Mouse (Mus musculus): ENCODE data around the gene Prtn3. TPM values are rescaled to one million over a fixed set of nuclear protein-coding genes. Genes with fewer than 3 reads are reported as not detected.
A peak's percentile ranks its signal among the peaks of the same experiment; 100 is the strongest.

The Prtn3 gene
- polyA plus RNA-seq, 1 experiment from 2014 or later, result 5.6 TPM

DNA sequence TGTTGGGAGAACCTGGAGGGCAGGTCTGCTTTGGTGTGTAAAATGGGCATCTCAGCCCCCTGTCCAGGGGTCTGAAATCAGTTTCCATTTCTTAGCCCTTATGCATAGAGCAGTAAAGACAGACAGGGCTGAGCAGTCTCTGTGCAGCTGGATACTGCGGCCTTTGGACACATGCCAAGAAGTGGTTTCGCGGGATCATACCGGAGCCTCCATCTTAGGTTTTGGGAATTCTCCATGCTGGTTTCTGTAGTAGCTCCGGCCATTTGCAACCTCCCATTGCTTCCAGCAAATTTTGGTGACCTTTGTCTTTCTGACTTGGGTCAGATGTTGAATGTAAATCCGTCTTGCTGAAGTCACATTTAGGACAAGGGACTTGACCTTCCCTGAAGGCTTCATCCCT lies 30.8 kb upstream of the Prtn3 start:
- peaks cover 30% of the 10 kb centered on the region for H3K4me1 ChIP-seq
- WGBS, result 36% methylated on average over 6 of the region's 6 CpGs
- no peak overlapping the region for H3K9ac ChIP-seq
- ATAC-seq (ENCODE audit: insufficient number of reproducible peaks, low FRiP score, low TSS enrichment, low read depth), result no peak
- H3K4me2 ChIP-seq (replicated peaks), result no peak overlapping the region
- no peak overlapping the region for H3K4me3 ChIP-seq (replicated peaks)
- H3K36me3 ChIP-seq, result no peaks in the 10 kb centered on the region
- H3K27me3 ChIP-seq, result no peaks in the 10 kb centered on the region
- no peaks in the 10 kb centered on the region for H3K9me3 ChIP-seq (replicated peaks)
- no peak overlapping the region for H3K27ac ChIP-seq (replicated peaks)

DNA sequence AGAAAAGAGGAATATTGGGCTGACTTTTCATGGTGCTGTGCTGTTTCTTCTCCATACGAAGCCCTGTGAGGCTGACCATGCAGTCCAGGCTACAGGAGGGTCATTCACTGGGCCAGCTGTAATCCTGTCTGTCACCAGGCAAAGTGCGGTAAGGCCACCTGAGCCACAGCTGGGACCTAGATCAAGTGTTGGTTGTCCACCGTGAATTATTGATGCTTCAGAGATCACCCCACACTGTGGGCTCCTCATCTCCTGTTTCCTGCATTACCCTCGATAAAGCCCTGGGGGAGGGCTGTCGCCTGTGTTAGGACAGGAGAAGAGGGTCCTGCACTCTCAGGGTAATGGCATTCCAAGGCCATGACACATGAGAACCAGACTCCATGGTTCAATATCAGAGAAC lies 27.7 kb upstream of the Prtn3 start:
- Histone ChIP-seq H3K27me3 (no peaks in the 10 kb centered on the region), H3K4me3 (replicated peaks) (no peak overlapping the region), H3K9ac (no peak overlapping the region), H3K4me2 (replicated peaks) (no peak overlapping the region), H3K9me3 (replicated peaks) (no peaks in the 10 kb centered on the region), H3K36me3 (no peaks in the 10 kb centered on the region), H3K4me1 (peaks cover 26% of the 10 kb centered on the region), H3K27ac (replicated peaks) (no peak overlapping the region)
- WGBS, result 54% methylated on average over 5 of the region's 5 CpGs
- no peak for ATAC-seq (ENCODE audit: insufficient number of reproducible peaks, low FRiP score, low TSS enrichment, low read depth)

DNA sequence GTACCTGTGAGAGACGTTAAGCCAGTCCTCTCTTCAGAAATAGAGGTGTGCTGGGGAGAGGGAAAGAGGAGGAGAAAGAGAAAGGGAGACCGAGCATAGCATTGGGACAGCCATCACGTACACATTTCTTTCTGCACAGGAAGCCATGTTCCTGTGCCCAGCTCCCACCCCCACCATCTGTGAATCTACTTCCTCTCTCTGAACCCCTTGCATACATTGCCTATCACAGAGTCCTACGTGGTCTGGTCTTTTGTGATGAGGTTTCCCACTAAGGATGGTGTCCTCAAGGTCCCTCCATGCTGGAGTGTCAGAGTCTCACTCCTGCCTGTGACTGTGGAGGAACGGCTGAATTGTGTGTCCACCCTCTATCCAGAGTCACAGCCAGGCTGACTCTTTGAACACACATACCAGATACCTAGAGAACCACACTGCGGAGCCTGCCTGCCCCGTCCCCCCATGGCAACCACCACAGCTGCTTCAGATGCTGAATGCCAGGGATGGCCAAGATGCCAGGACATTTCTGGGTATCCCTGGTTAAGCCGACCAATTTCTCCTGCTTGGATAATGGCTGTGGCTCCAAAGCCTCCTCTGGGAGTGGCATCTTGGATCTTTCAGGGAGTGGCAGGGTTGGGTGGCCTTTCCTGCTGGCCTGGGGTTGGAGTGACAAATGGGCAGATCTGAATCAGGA lies 24.2 kb upstream of the Prtn3 start:
- WGBS, result 79% methylated on average over 8 of the region's 8 CpGs
- H3K27me3 ChIP-seq, result no peaks in the 10 kb centered on the region
- no peak for ATAC-seq (ENCODE audit: insufficient number of reproducible peaks, low FRiP score, low TSS enrichment, low read depth)
- H3K9ac ChIP-seq, result no peak overlapping the region
- no peaks in the 10 kb centered on the region for H3K36me3 ChIP-seq
- peak overlapping the region; percentile 41; the same call in 1 of the 2 replicates for H3K27ac ChIP-seq (replicated peaks)
- peaks cover 29% of the 10 kb centered on the region for H3K4me1 ChIP-seq
- H3K4me3 ChIP-seq (replicated peaks), result no peak overlapping the region
- H3K4me2 ChIP-seq (replicated peaks), result no peak overlapping the region
- no peaks in the 10 kb centered on the region for H3K9me3 ChIP-seq (replicated peaks)

DNA sequence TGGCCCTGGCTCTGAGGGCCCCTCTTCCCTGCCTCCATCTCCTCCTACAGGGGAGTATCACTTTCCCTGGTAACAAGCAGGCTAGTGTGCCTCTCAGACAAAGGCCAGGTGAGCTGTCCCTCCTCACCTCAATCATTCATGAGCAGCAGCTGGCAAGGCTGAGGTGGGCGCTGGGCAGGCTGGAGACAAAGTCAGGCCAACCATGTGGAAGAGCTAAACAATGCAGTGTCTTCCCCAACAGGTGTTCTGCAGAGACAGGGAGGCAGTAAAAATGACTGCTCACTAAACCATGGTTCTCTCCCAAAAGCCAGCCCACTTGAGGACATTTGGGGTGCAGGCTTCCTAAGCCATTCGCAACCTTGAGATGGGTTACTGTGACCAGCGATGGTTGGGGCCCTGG lies 22.6 kb upstream of the Prtn3 start:
- Histone ChIP-seq H3K9ac (no peak overlapping the region), H3K27me3 (no peaks in the 10 kb centered on the region), H3K4me3 (replicated peaks) (0 out of 2 replicates have a peak overlapping the region, but pooled peaks have one; percentile 97), H3K4me2 (replicated peaks) (peak overlapping the region; percentile 71), H3K36me3 (peaks cover 4% of the 10 kb centered on the region; the same call in 1 of the 2 replicates), H3K4me1 (peaks cover 38% of the 10 kb centered on the region), H3K27ac (replicated peaks) (peak overlapping the region; percentile 100), H3K9me3 (replicated peaks) (no peaks in the 10 kb centered on the region)
- 53% methylated on average over 3 of the region's 3 CpGs for WGBS
- ATAC-seq (ENCODE audit: insufficient number of reproducible peaks, low FRiP score, low TSS enrichment, low read depth), result no peak

DNA sequence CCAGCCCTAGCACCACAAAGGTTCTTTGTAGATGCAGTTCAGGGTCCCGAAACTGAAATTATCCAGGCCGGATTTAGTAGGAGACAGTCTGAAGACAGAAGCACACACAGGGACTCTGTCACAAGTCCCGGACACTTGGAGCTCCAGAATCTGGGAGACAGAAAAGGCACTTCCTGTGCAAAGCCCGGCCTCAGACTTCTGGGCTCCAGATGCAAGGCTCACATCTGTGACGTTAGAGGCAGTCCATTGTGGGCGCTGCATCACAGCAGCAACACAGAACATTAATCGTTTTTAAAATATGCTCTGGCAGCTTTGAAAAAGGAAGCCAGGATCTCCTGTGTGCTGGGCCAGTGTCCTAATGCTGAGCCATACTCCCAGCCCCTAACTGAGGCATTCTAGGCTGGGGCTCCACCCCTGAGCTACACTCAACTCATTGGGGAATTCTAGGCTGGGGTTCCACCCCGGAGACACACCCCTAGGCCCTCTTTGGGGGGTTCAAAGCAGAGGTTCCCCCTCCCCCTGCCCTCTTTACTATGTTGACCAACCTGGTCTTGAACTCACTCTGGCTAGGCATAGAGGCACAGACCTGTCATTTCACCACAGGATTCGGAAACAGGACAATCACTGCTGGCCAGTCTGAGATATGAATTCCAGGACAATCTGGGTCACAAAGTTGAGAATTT lies 22.0 kb upstream of the Prtn3 start:
- Histone ChIP-seq H3K4me2 (replicated peaks) (peak overlapping the region; percentile 71), H3K4me1 (peaks cover 44% of the 10 kb centered on the region), H3K4me3 (replicated peaks) (peak overlapping the region; percentile 97), H3K9me3 (replicated peaks) (no peaks in the 10 kb centered on the region), H3K27ac (replicated peaks) (peak overlapping the region; percentile 100), H3K36me3 (peaks cover 10% of the 10 kb centered on the region; the same call in 1 of the 2 replicates), H3K9ac (no peak overlapping the region), H3K27me3 (no peaks in the 10 kb centered on the region)
- ATAC-seq (ENCODE audit: insufficient number of reproducible peaks, low FRiP score, low TSS enrichment, low read depth), result no peak
- WGBS, result 29% methylated on average over 9 of the region's 9 CpGs

DNA sequence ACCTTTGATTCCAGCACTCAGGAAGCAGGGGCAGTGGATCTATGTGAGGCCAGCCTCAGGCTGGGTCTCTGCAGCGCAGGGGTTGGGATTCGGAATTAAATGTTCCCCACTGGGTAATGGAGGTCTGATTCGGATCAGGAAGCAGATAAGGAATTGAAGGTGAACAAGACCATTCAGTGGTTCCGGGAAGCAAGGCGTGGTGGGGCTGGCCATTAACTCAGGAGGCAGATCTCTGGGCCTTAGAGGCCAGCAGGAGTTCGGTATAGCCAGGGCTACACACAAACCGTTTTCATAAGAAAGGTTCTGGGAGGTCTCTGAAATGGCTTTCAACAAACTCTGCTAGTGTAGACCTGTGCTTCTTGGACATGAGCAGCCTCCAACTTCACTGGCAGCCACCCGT lies 21.4 kb upstream of the Prtn3 start:
- peak overlapping the region; percentile 100 for H3K27ac ChIP-seq (replicated peaks)
- 17% methylated on average over 8 of the region's 8 CpGs for WGBS
- H3K9ac ChIP-seq, result no peak overlapping the region
- no peaks in the 10 kb centered on the region for H3K9me3 ChIP-seq (replicated peaks)
- H3K36me3 ChIP-seq, result peaks cover 13% of the 10 kb centered on the region; the same call in 1 of the 2 replicates
- H3K27me3 ChIP-seq, result no peaks in the 10 kb centered on the region
- peak overlapping the region; percentile 71 for H3K4me2 ChIP-seq (replicated peaks)
- ATAC-seq (ENCODE audit: insufficient number of reproducible peaks, low FRiP score, low TSS enrichment, low read depth), result no peak
- peaks cover 49% of the 10 kb centered on the region for H3K4me1 ChIP-seq
- H3K4me3 ChIP-seq (replicated peaks), result peak overlapping the region; percentile 97

DNA sequence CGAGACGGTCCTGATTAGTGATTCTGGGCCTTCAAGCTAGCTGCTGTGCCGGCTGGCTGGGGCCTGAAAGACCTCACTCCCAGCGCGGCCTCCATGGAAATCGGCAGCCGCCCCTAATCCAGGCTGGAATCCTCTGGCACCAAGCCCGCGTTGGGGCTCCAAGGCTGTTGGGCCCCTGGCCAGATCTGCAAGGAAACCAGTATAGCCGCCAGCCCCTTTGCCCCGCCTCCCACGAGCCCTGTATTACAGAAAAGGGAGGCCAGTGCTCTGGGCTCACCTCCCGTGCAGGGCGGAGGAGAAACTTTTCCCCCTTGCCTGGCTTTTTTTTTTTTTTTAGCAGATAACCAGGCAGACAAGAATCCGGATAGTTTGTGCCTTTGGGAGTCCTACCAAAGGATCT lies 20.9 kb upstream of the Prtn3 start:
- peak overlapping the region; percentile 39 for H3K9ac ChIP-seq
- H3K9me3 ChIP-seq (replicated peaks), result no peaks in the 10 kb centered on the region
- H3K27ac ChIP-seq (replicated peaks), result peak overlapping the region; percentile 100
- WGBS, result 0% methylated on average over 15 of the region's 15 CpGs
- H3K4me2 ChIP-seq (replicated peaks), result peak overlapping the region; percentile 71
- H3K4me1 ChIP-seq, result peaks cover 55% of the 10 kb centered on the region
- ATAC-seq (ENCODE audit: insufficient number of reproducible peaks, low FRiP score, low TSS enrichment, low read depth), result peak; percentile 75
- peaks cover 13% of the 10 kb centered on the region; the same call in 1 of the 2 replicates for H3K36me3 ChIP-seq
- H3K27me3 ChIP-seq, result no peaks in the 10 kb centered on the region
- H3K4me3 ChIP-seq (replicated peaks), result peak overlapping the region; percentile 97

DNA sequence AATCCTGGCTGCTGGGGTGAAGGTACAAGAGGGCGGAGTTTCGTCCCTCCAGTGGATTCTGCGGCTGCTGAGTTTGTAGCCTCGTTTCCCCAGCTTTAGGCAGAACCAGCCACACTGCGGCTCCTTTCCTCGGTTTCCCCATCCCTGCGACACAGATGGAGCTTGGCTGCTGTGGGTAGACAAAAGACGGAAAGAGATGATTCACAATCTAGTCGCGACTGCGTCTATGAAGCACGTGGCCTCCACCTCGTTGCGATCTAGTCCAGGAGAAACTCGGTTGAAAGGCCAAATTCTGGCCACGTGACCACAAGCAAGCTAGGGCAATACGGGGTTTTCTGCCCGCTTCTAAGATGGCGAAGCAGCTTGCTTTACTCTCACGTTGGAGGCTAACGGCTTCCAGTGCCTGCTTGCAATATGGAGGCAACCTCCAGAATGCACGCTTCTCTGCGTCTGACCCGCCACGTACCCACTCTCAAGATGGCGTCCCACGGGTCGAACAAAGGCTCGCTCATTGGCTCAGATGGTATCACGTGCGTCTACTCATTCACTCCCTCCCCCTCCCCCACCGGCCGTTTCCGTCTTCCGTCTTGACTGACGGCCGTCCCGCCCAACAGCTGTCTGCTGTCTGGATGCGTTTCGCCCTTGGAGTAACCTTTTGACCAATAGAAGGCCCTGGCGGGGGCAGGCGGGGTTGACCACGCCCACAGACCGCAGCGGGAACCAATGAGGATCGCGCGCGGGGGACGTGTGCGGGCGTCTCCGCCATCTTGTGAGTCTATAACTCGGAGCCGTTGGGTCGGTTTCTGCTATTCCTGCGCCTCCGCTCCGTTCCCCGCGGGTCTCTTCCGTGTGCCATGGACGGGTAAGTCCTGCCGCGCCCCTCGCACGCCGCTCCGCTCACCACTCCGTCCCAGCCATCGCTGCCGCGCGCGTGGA lies 20.1 kb upstream of the Prtn3 start, which contains the start of gene Ptbp1:
Ptbp1 (plus strand) TSS at position 568 of the 936 bp plus-strand sequence.
- peak within 1 kb of the TSS; percentile 91 for H3K4me2 ChIP-seq (replicated peaks)
- WGBS, result under 1% methylated on average over 75 of the region's 75 CpGs
- H3K27ac ChIP-seq (replicated peaks), result peak within 1 kb of the TSS; percentile 100
- no peaks in the 10 kb centered on the region for H3K27me3 ChIP-seq
- peak within 1 kb of the TSS; percentile 100 for H3K9ac ChIP-seq
- ATAC-seq (ENCODE audit: insufficient number of reproducible peaks, low FRiP score, low TSS enrichment, low read depth), result peak; percentile 92
- H3K9me3 ChIP-seq (replicated peaks), result no peaks in the 10 kb centered on the region
- peak within 1 kb of the TSS; percentile 97 for H3K4me3 ChIP-seq (replicated peaks)
- peaks cover 62% of the 10 kb centered on the region for H3K4me1 ChIP-seq
- peaks cover 20% of the 10 kb centered on the region for H3K36me3 ChIP-seq

DNA sequence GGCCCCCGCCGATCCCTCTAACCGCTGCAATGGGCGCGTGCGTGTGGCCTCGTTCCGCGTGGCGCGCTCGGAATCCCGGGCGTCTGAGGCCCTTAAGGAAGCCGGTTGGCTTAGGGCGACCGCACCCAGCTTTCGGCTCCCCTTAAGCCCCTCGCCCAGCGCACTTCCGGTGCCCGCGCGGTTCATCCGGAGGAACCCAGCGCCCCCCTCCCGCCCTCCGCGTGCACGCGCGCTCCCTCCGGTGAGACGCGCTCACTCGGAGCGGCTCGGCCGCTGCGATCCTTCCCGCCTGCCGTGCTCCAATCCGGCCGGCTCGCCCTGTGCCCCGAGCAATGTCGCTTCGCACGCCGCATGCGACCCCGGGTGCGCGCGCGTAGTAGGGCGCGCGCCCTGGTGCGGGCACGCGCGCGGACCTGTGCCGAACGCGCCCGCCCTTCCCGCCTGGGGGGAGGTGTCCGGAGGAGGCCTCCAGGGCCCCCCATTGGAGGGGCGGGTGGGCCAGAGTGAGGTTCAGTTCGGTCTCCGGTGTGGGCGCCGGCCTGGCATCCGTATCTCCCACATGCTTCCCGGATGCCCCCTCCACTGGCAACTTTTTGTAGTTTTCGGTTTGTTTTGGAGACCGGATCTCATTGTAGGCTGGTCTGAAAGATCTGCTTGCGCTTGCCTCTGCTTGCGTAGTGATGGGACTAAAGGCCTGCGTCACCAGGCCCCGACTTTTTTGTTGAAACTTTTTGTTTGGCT lies 19.3 kb upstream of the Prtn3 start:
- Histone ChIP-seq H3K27ac (replicated peaks) (peak overlapping the region; percentile 100), H3K4me2 (replicated peaks) (peak overlapping the region; percentile 91), H3K4me1 (peaks cover 71% of the 10 kb centered on the region), H3K36me3 (peaks cover 28% of the 10 kb centered on the region), H3K27me3 (no peaks in the 10 kb centered on the region), H3K4me3 (replicated peaks) (peak overlapping the region; percentile 97), H3K9ac (peak overlapping the region; percentile 100), H3K9me3 (replicated peaks) (no peaks in the 10 kb centered on the region)
- under 1% methylated on average over 83 of the region's 83 CpGs for WGBS
- ATAC-seq (ENCODE audit: insufficient number of reproducible peaks, low FRiP score, low TSS enrichment, low read depth), result peak; percentile 6; the same call in 1 of the 2 replicates

DNA sequence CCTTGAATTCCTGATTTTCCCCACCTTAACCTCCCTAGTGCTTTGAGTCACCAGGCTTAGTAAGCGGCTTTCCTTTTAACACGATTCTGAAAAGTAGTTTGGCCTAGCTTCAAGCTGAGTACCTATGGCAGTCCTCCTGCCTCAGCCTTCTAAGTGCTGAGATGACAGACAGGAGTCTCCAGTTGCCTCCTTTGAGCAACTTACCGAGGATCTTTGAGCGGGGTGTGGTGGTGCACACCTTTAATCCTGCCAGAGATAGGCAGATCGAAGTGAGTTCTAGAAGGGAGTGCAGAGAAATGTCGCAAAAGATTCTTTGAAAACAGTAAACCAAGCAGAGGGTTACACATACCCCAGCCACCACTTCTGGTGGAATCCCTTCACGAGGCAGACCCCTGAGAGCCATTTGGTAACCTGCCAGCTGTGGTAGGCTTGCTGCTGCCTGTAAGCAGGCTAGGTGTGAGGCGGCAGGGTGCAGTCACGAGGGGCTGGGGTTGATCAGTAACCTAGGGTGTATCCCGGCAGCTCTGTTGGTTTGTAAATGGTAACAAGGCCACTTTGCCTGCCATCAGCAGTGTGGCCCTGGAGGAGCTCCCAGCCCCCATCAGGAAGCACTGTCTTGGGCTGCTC lies 18.6 kb upstream of the Prtn3 start:
- Histone ChIP-seq H3K9ac (peak overlapping the region; percentile 100), H3K27me3 (no peaks in the 10 kb centered on the region), H3K4me3 (replicated peaks) (peak overlapping the region; percentile 97), H3K4me1 (peaks cover 75% of the 10 kb centered on the region), H3K9me3 (replicated peaks) (no peaks in the 10 kb centered on the region), H3K4me2 (replicated peaks) (peak overlapping the region; percentile 91), H3K27ac (replicated peaks) (peak overlapping the region; percentile 100), H3K36me3 (peaks cover 35% of the 10 kb centered on the region)
- under 1% methylated on average over 10 of the region's 10 CpGs for WGBS
- ATAC-seq (ENCODE audit: insufficient number of reproducible peaks, low FRiP score, low TSS enrichment, low read depth), result no peak
